Mouse (Mus musculus): ENCODE data around the gene Ltb4r1. TPM values are rescaled to one million over a fixed set of nuclear protein-coding genes. Genes with fewer than 3 reads are reported as not detected.

Gene Ltb4r1
- not detected for polyA plus RNA-seq (2014; fragmentation: Illumina TruSeq; extraction: RNeasy Lipid Tissue Mini Kit (QIAGEN cat#74804); ENCODE audit: low read depth, low replicate concordance)

GRCm38 (mm10) chr14:55765696-55766095 is at the start of gene Ltb4r1:
TSS of gene Ltb4r1 (plus strand) at chr14:55765962.

GRCm38 (mm10) chr14:55721700-55722437 is 43.9 kb upstream of the Ltb4r1 start, which contains the start of gene Rabggta:
TSS of gene Rabggta (minus strand) at chr14:55722263.

GRCm38 (mm10) chr14:55745180-55745860 is 20.4 kb upstream of the Ltb4r1 start, which contains the start of the genes Dhrs1 and Nop9:
TSS of gene Dhrs1 (minus strand) at chr14:55745690.
TSS of gene Nop9 (plus strand) at chr14:55745693.

GRCm38 (mm10) chr14:55758363-55758784 is 7.4 kb upstream of the Ltb4r1 start, which contains the start of gene Cideb:
TSS of gene Cideb (minus strand) at chr14:55758458.

DNA sequence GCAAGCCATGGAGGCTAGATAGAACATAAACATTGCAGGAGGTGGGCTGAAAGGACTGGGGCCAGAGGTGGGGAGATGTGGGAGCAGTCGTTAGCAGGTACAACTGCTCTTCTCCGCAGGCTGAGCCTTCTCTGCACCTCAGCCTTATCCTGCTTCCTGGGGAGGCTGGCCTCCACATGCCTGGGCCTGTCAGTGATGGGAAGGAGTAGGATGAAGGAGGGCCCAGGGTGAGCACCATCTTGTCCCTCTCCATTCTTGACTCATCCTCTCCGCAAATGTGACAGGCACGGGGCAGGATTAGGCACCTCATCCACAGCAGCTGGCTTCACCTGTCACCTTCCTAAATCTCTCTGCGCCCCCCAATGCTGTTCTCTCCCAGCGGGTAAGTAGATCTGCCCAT is 4.6 kb upstream of the Ltb4r1 start, which contains the start of gene Ltb4r2:
Gene Ltb4r2, plus strand, starts transcription at position 266 of the 400 bp plus-strand sequence.

GRCm38 (mm10) chr14:55783958-55784235 is 18.1 kb downstream of the Ltb4r1 start, which contains the start of gene Adcy4:
TSS of gene Adcy4 (minus strand) at chr14:55784095.

DNA sequence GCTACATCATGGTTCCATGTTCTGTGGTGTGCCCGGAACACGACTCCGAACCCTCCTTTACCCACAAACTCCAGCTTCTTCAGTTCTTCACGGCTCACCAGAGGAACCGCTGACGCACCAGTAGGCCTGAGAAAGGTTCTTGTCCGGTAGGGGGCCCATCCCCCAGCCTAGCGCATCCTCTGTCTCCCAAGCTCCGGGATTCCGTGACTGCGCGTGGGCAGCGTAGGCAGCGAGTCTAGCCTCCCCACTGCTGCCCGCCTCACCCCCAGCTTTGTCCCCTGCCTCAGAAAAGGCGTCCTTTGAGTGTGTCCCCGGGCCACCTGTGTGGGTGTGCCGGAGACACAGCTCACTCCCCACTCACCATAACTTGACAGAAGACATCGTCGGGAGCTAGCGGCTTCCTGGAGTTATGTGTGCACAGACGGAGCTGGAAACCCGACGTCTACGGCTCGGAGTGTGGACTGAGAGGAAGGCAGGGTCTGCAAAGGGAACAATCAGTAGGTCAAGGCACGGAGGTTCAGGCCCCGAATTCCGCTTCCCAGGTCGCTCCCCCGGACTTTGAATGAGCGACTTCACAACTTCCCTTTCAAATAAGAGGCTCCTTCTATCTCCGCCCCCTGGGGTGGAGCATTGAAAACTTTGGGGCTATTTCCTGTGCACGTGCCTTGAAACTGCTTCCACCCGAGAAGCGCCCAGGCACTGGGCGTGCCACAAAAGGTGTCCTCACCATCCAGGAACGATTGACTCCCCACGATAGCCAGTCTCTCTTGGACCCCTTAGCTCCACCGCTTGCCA is 22.7 kb downstream of the Ltb4r1 start, which contains the start of gene Ripk3:
Gene Ripk3, minus strand, starts transcription at position 610 of the 795 bp plus-strand sequence.

Other genes with a start within 250 kb of the Ltb4r1 start
- gene Nrl, start 241.0 kb upstream of the Ltb4r1 start, polyA plus RNA-seq (2014; fragmentation: Illumina TruSeq; extraction: RNeasy Lipid Tissue Mini Kit (QIAGEN cat#74804); ENCODE audit: low read depth, low replicate concordance) = 0.11 TPM
- 0.35 TPM for gene Pck2, start 225.7 kb upstream of the Ltb4r1 start, polyA plus RNA-seq (2014; fragmentation: Illumina TruSeq; extraction: RNeasy Lipid Tissue Mini Kit (QIAGEN cat#74804); ENCODE audit: low read depth, low replicate concordance)
- 14.7 TPM for gene Dcaf11, start 206.0 kb upstream of the Ltb4r1 start, polyA plus RNA-seq (2014; fragmentation: Illumina TruSeq; extraction: RNeasy Lipid Tissue Mini Kit (QIAGEN cat#74804); ENCODE audit: low read depth, low replicate concordance)
- not detected for gene A730061H03Rik, start 205.6 kb upstream of the Ltb4r1 start, polyA plus RNA-seq (2014; fragmentation: Illumina TruSeq; extraction: RNeasy Lipid Tissue Mini Kit (QIAGEN cat#74804); ENCODE audit: low read depth, low replicate concordance)
- gene Fitm1, start 190.3 kb upstream of the Ltb4r1 start, polyA plus RNA-seq (2014; fragmentation: Illumina TruSeq; extraction: RNeasy Lipid Tissue Mini Kit (QIAGEN cat#74804); ENCODE audit: low read depth, low replicate concordance) = not detected
- 25.6 TPM for gene Psme1, start 187.8 kb upstream of the Ltb4r1 start, polyA plus RNA-seq (2014; fragmentation: Illumina TruSeq; extraction: RNeasy Lipid Tissue Mini Kit (QIAGEN cat#74804); ENCODE audit: low read depth, low replicate concordance)
- gene Emc9, start 180.7 kb upstream of the Ltb4r1 start, polyA plus RNA-seq (2014; fragmentation: Illumina TruSeq; extraction: RNeasy Lipid Tissue Mini Kit (QIAGEN cat#74804); ENCODE audit: low read depth, low replicate concordance) = 2.7 TPM
- gene Psme2, start 174.8 kb upstream of the Ltb4r1 start, polyA plus RNA-seq (2014; fragmentation: Illumina TruSeq; extraction: RNeasy Lipid Tissue Mini Kit (QIAGEN cat#74804); ENCODE audit: low read depth, low replicate concordance) = 17.0 TPM
- 2.1 TPM for gene Rnf31, start 174.3 kb upstream of the Ltb4r1 start, polyA plus RNA-seq (2014; fragmentation: Illumina TruSeq; extraction: RNeasy Lipid Tissue Mini Kit (QIAGEN cat#74804); ENCODE audit: low read depth, low replicate concordance)
- gene Irf9, start 162.4 kb upstream of the Ltb4r1 start, polyA plus RNA-seq (2014; fragmentation: Illumina TruSeq; extraction: RNeasy Lipid Tissue Mini Kit (QIAGEN cat#74804); ENCODE audit: low read depth, low replicate concordance) = 2.6 TPM
- 8.3 TPM for gene Rec8, start 147.9 kb upstream of the Ltb4r1 start, polyA plus RNA-seq (2014; fragmentation: Illumina TruSeq; extraction: RNeasy Lipid Tissue Mini Kit (QIAGEN cat#74804); ENCODE audit: low read depth, low replicate concordance)
- 67.7 TPM for gene Ipo4, start 130.0 kb upstream of the Ltb4r1 start, polyA plus RNA-seq (2014; fragmentation: Illumina TruSeq; extraction: RNeasy Lipid Tissue Mini Kit (QIAGEN cat#74804); ENCODE audit: low read depth, low replicate concordance)
- gene Gm49378, start 128.1 kb upstream of the Ltb4r1 start, polyA plus RNA-seq (2014; fragmentation: Illumina TruSeq; extraction: RNeasy Lipid Tissue Mini Kit (QIAGEN cat#74804); ENCODE audit: low read depth, low replicate concordance) = 1.6 TPM
- gene Tm9sf1, start 122.2 kb upstream of the Ltb4r1 start, polyA plus RNA-seq (2014; fragmentation: Illumina TruSeq; extraction: RNeasy Lipid Tissue Mini Kit (QIAGEN cat#74804); ENCODE audit: low read depth, low replicate concordance) = 5.9 TPM
- gene Tssk4, start 115.8 kb upstream of the Ltb4r1 start, polyA plus RNA-seq (2014; fragmentation: Illumina TruSeq; extraction: RNeasy Lipid Tissue Mini Kit (QIAGEN cat#74804); ENCODE audit: low read depth, low replicate concordance) = 45.9 TPM
- gene Mdp1, start 105.5 kb upstream of the Ltb4r1 start, polyA plus RNA-seq (2014; fragmentation: Illumina TruSeq; extraction: RNeasy Lipid Tissue Mini Kit (QIAGEN cat#74804); ENCODE audit: low read depth, low replicate concordance) = 4.4 TPM
- gene Gmpr2, start 94.0 kb upstream of the Ltb4r1 start, polyA plus RNA-seq (2014; fragmentation: Illumina TruSeq; extraction: RNeasy Lipid Tissue Mini Kit (QIAGEN cat#74804); ENCODE audit: low read depth, low replicate concordance) = 54.2 TPM
- 54.1 TPM for gene Nedd8, start 93.8 kb upstream of the Ltb4r1 start, polyA plus RNA-seq (2014; fragmentation: Illumina TruSeq; extraction: RNeasy Lipid Tissue Mini Kit (QIAGEN cat#74804); ENCODE audit: low read depth, low replicate concordance)
- 18.0 TPM for gene Tinf2, start 84.1 kb upstream of the Ltb4r1 start, polyA plus RNA-seq (2014; fragmentation: Illumina TruSeq; extraction: RNeasy Lipid Tissue Mini Kit (QIAGEN cat#74804); ENCODE audit: low read depth, low replicate concordance)
- not detected for gene Tgm1, start 52.0 kb upstream of the Ltb4r1 start, polyA plus RNA-seq (2014; fragmentation: Illumina TruSeq; extraction: RNeasy Lipid Tissue Mini Kit (QIAGEN cat#74804); ENCODE audit: low read depth, low replicate concordance)
- gene Rabggta, start 43.7 kb upstream of the Ltb4r1 start, polyA plus RNA-seq (2014; fragmentation: Illumina TruSeq; extraction: RNeasy Lipid Tissue Mini Kit (QIAGEN cat#74804); ENCODE audit: low read depth, low replicate concordance) = 0.35 TPM
- 45.7 TPM for gene Dhrs1, start 20.3 kb upstream of the Ltb4r1 start, polyA plus RNA-seq (2014; fragmentation: Illumina TruSeq; extraction: RNeasy Lipid Tissue Mini Kit (QIAGEN cat#74804); ENCODE audit: low read depth, low replicate concordance)
- 53.9 TPM for gene Nop9, start 20.3 kb upstream of the Ltb4r1 start, polyA plus RNA-seq (2014; fragmentation: Illumina TruSeq; extraction: RNeasy Lipid Tissue Mini Kit (QIAGEN cat#74804); ENCODE audit: low read depth, low replicate concordance)
- not detected for gene Cideb, start 7.5 kb upstream of the Ltb4r1 start, polyA plus RNA-seq (2014; fragmentation: Illumina TruSeq; extraction: RNeasy Lipid Tissue Mini Kit (QIAGEN cat#74804); ENCODE audit: low read depth, low replicate concordance)
- gene Ltb4r2, start 4.5 kb upstream of the Ltb4r1 start, polyA plus RNA-seq (2014; fragmentation: Illumina TruSeq; extraction: RNeasy Lipid Tissue Mini Kit (QIAGEN cat#74804); ENCODE audit: low read depth, low replicate concordance) = not detected
- gene Adcy4, start 18.1 kb downstream of the Ltb4r1 start, polyA plus RNA-seq (2014; fragmentation: Illumina TruSeq; extraction: RNeasy Lipid Tissue Mini Kit (QIAGEN cat#74804); ENCODE audit: low read depth, low replicate concordance) = 0.06 TPM
- 0.69 TPM for gene Ripk3, start 22.9 kb downstream of the Ltb4r1 start, polyA plus RNA-seq (2014; fragmentation: Illumina TruSeq; extraction: RNeasy Lipid Tissue Mini Kit (QIAGEN cat#74804); ENCODE audit: low read depth, low replicate concordance)
- gene Nfatc4, start 57.2 kb downstream of the Ltb4r1 start, polyA plus RNA-seq (2014; fragmentation: Illumina TruSeq; extraction: RNeasy Lipid Tissue Mini Kit (QIAGEN cat#74804); ENCODE audit: low read depth, low replicate concordance) = 0.11 TPM
- 0.03 TPM for gene Nynrin, start 88.0 kb downstream of the Ltb4r1 start, polyA plus RNA-seq (2014; fragmentation: Illumina TruSeq; extraction: RNeasy Lipid Tissue Mini Kit (QIAGEN cat#74804); ENCODE audit: low read depth, low replicate concordance)
- 0.38 TPM for gene Cbln3, start 118.4 kb downstream of the Ltb4r1 start, polyA plus RNA-seq (2014; fragmentation: Illumina TruSeq; extraction: RNeasy Lipid Tissue Mini Kit (QIAGEN cat#74804); ENCODE audit: low read depth, low replicate concordance)
- gene Khnyn, start 119.0 kb downstream of the Ltb4r1 start, polyA plus RNA-seq (2014; fragmentation: Illumina TruSeq; extraction: RNeasy Lipid Tissue Mini Kit (QIAGEN cat#74804); ENCODE audit: low read depth, low replicate concordance) = 2.2 TPM
- 15.9 TPM for gene Sdr39u1, start 134.3 kb downstream of the Ltb4r1 start, polyA plus RNA-seq (2014; fragmentation: Illumina TruSeq; extraction: RNeasy Lipid Tissue Mini Kit (QIAGEN cat#74804); ENCODE audit: low read depth, low replicate concordance)
- gene Cma1, start 178.7 kb downstream of the Ltb4r1 start, polyA plus RNA-seq (2014; fragmentation: Illumina TruSeq; extraction: RNeasy Lipid Tissue Mini Kit (QIAGEN cat#74804); ENCODE audit: low read depth, low replicate concordance) = not detected
- gene Cma2, start 185.0 kb downstream of the Ltb4r1 start, polyA plus RNA-seq (2014; fragmentation: Illumina TruSeq; extraction: RNeasy Lipid Tissue Mini Kit (QIAGEN cat#74804); ENCODE audit: low read depth, low replicate concordance) = not detected